23 mouse cellular contexts compared by ENCODE assay signal in genomic region chrX:103644301-103644700, GRCm38 (mm10). TPM values are rescaled to one million over a fixed set of nuclear protein-coding genes. Genes with fewer than 3 reads are reported as not detected.
DNase-seq lines count a peak whose midpoint lies in the region; ATAC-seq and TF ChIP-seq lines count a peak whose summit lies in the region.
"Had no signal": no experiment of that assay in that cellular context is flagged by ENCODE, and none has a peak within 500 bp of the region (broad histone marks: within the 10 kb centered on the region; RNA-seq: fewer than 3 reads in every experiment).

No protein-coding gene starts in this region.

- 69% methylated on average over 1 of the region's 1 CpGs for WGBS in kidney, embryonic 16.5 days
- 73% methylated on average over 1 of the region's 1 CpGs for WGBS in liver, postnatal 0 days (ENCODE audit: insufficient replicate concordance)
- WGBS in liver, embryonic 12.5 days (ENCODE audit: insufficient replicate concordance): 65% methylated on average over 1 of the region's 1 CpGs

- no peak overlapping the region for H3K9ac ChIP-seq in kidney, embryonic 16.5 days (replicated peaks; ENCODE audit: low read length)
- no peak overlapping the region for H3K9ac ChIP-seq in liver, postnatal 0 days (replicated peaks)
- H3K9ac ChIP-seq in liver, embryonic 12.5 days: no peak overlapping the region
- H3K9ac ChIP-seq: embryonic facial prominence, embryonic 12.5 days; forebrain, embryonic 15.5 days; hindbrain, embryonic 12.5 days had no signal

- no peak for TF ChIP-seq CTCF in liver, postnatal 0 days (IDR thresholded peaks at IDR 0.05; ENCODE audit: low read depth)

- H3K4me1 ChIP-seq in kidney, embryonic 16.5 days (ENCODE audit: insufficient read depth, low read length): no peaks in the 10 kb centered on the region
- no peaks in the 10 kb centered on the region for H3K4me1 ChIP-seq in liver, postnatal 0 days (ENCODE audit: insufficient read depth)
- H3K4me1 ChIP-seq in liver, embryonic 12.5 days: no peaks in the 10 kb centered on the region
- H3K4me1 ChIP-seq: embryonic facial prominence, embryonic 12.5 days; forebrain, embryonic 15.5 days; heart, embryonic 10.5 days; hindbrain, embryonic 12.5 days had no signal

- H3K27me3 ChIP-seq in kidney, embryonic 16.5 days (ENCODE audit: insufficient read depth, low read length): peaks cover 4% of the 10 kb centered on the region; the same call in 1 of the 2 replicates
- H3K27me3 ChIP-seq in liver, postnatal 0 days (ENCODE audit: insufficient read depth, low read length): no peaks in the 10 kb centered on the region; the same call in 1 of the 2 replicates
- 0 out of 2 replicates have a peak, but pooled peaks cover 6% of the 10 kb centered on the region for H3K27me3 ChIP-seq in liver, embryonic 12.5 days (replicated peaks)
- H3K27me3 ChIP-seq: embryonic facial prominence, embryonic 12.5 days; forebrain, embryonic 15.5 days had no signal

- no peak overlapping the region for H3K4me2 ChIP-seq in kidney, embryonic 16.5 days (replicated peaks; ENCODE audit: low read depth, low read length)
- H3K4me2 ChIP-seq in liver, postnatal 0 days (ENCODE audit: low read depth, low read length): no peak overlapping the region
- no peak overlapping the region for H3K4me2 ChIP-seq in liver, embryonic 12.5 days
- H3K4me2 ChIP-seq: embryonic facial prominence, embryonic 12.5 days; forebrain, embryonic 15.5 days; hindbrain, embryonic 12.5 days had no signal

- no peak overlapping the region for H3K4me3 ChIP-seq in kidney, embryonic 16.5 days (ENCODE audit: low read length)
- H3K4me3 ChIP-seq in liver, postnatal 0 days (ENCODE audit: low read depth, low read length): no peak overlapping the region
- no peak overlapping the region for H3K4me3 ChIP-seq in liver, embryonic 12.5 days
- H3K4me3 ChIP-seq: embryonic facial prominence, embryonic 12.5 days; forebrain, embryonic 15.5 days; heart, embryonic 10.5 days; hindbrain, embryonic 12.5 days had no signal

- no peak overlapping the region for H3K27ac ChIP-seq in kidney, embryonic 16.5 days (ENCODE audit: low read length)
- H3K27ac ChIP-seq in liver, postnatal 0 days (ENCODE audit: low read depth): no peak overlapping the region
- no peak overlapping the region for H3K27ac ChIP-seq in liver, embryonic 12.5 days
- H3K27ac ChIP-seq: embryonic facial prominence, embryonic 12.5 days; forebrain, embryonic 15.5 days; heart, embryonic 10.5 days; hindbrain, embryonic 12.5 days had no signal

- H3K36me3 ChIP-seq in kidney, embryonic 16.5 days (ENCODE audit: insufficient read depth, low read length): no peaks in the 10 kb centered on the region
- no peaks in the 10 kb centered on the region for H3K36me3 ChIP-seq in liver, postnatal 0 days (replicated peaks; ENCODE audit: insufficient read depth, low read length)
- H3K36me3 ChIP-seq in liver, embryonic 12.5 days: no peaks in the 10 kb centered on the region
- H3K36me3 ChIP-seq: embryonic facial prominence, embryonic 12.5 days; forebrain, embryonic 15.5 days; heart, embryonic 10.5 days; hindbrain, embryonic 12.5 days had no signal

- no peak for ATAC-seq in kidney, embryonic 16.5 days (ENCODE audit: low FRiP score, low TSS enrichment)
- no peak for ATAC-seq in liver, postnatal 0 days
- no peak for ATAC-seq in liver, embryonic 12.5 days
- ATAC-seq: forebrain, embryonic 15.5 days; hindbrain, embryonic 16.5 days had no signal

- no peaks in the 10 kb centered on the region for H3K9me3 ChIP-seq in kidney, embryonic 16.5 days (ENCODE audit: low read length)
- no peaks in the 10 kb centered on the region for H3K9me3 ChIP-seq in liver, postnatal 0 days (ENCODE audit: low read length)
- H3K9me3 ChIP-seq in liver, embryonic 12.5 days (replicated peaks): no peaks in the 10 kb centered on the region
- H3K9me3 ChIP-seq: embryonic facial prominence, embryonic 12.5 days; forebrain, embryonic 15.5 days; heart, embryonic 10.5 days; hindbrain, embryonic 12.5 days had no signal

- TF ChIP-seq EP300 in liver, postnatal 0 days (IDR thresholded peaks at IDR 0.05; ENCODE audit: low read depth): no peak

- peak; percentile 36 for DNase-seq in kidney, adult 11 months
- DNase-seq in liver, postnatal 0 days: peak; percentile 17
- peak; percentile 27 for DNase-seq in kidney, postnatal 14 days
- no peak for DNase-seq in lung, postnatal 10 days
- no peak for DNase-seq in layer of hippocampus, postnatal 10 days (ENCODE audit: low spot score in 2 of 2)
- DNase-seq: cerebellum, adult 11-12 months; cerebellum, adult 9-10 months; cerebellum, postnatal 25 days; gastrocnemius, postnatal 10 days; heart, adult 18-20 months; heart, postnatal 10 days; heart, postnatal 4 days had no signal

RNA-seq across cellular contexts. Expression of gene Zcchc13, which starts 13.9 kb away (rescaled TPM):
- not detected in 2 replicates for polyA plus RNA-seq in kidney, embryonic 16.5 days (2015; fragmentation: Nextera tagmentation; extraction: Ambion mirVana)
- not detected in 2 replicates for polyA plus RNA-seq in liver, postnatal 0 days (2015; fragmentation: Nextera tagmentation; extraction: Ambion mirVana)
- polyA plus RNA-seq in liver, embryonic 12.5 days (2016; fragmentation: Nextera tagmentation; extraction: Ambion mirVana): not detected in 2 replicates
- not detected for total RNA-seq in layer of hippocampus, postnatal 10 days (2021)
- total RNA-seq: ES-E14; gastrocnemius, postnatal 10 days; gastrocnemius, postnatal 4 days; heart, adult 18-20 months; heart, postnatal 10 days; heart, postnatal 4 days had no signal
- polyA plus RNA-seq: embryonic facial prominence, embryonic 12.5 days; forebrain, embryonic 11.5 days; forebrain, embryonic 15.5 days; heart, embryonic 10.5 days; heart, embryonic 14.5 days; hindbrain, embryonic 12.5 days; hindbrain, embryonic 16.5 days had no signal

Comparison
In these comparisons a context has a peak if more than half of its experiments do, and no peak if none do; other contexts are left out.
1. DNase-seq: peak in kidney, adult 11 months (single experiment), liver, postnatal 0 days (single experiment) and kidney, postnatal 14 days (single experiment); none in lung, postnatal 10 days (single experiment) and layer of hippocampus, postnatal 10 days (0 of 2).